Mouse (Mus musculus) G1E (cell line): ENCODE measurements at regions not wholly inside any gene's neighbourhood (a gene's known extent, or its start where the extent isn't known, plus 50 kb on each side); places are given as distances from the start of the nearest gene placed in this dataset.

Experiments
- CTCF ChIP-seq: IDR thresholded peaks from 2 replicates; pipeline ENCODE4 v1.5.1; 2012; ENCODE audit warnings: low read depth, low read length, inconsistent platforms, mixed read lengths
- GATA1 ChIP-seq: IDR thresholded peaks from 2 replicates; pipeline ENCODE4 v1.6.1; 2012; ENCODE audit warnings: borderline replicate concordance, low read length, inconsistent platforms, mixed read lengths
- POLR2AphosphoS5 ChIP-seq: IDR thresholded peaks from 2 replicates; pipeline ENCODE4 v1.6.1; 2012; ENCODE audit warnings: low read depth, low read length, inconsistent platforms; ENCODE audit not compliant: insufficient replicate concordance
- TAL1 ChIP-seq: conservative IDR thresholded peaks from 2 replicates; pipeline ENCODE4 v1.6.1; 2012; ENCODE audit warnings: low read depth, low read length, inconsistent platforms, mixed read lengths

DNA sequence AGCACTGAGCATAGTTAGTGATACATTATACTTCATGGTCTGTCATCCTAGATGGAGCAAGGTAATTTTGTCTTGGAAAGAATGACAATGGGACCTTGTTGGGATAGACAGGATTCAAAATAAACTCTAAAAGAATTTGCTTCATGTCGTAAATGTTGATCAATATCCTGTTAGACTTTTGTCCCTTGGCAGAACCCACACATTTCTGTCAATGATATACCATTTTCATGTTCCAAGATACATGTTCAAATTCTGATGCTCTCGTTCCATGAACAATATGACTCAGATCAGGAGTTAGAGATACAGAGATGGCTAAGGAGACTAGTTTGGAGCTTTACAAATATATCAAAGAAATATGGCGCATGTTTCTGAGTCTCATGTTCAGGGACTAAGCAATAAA is 673.2 kb upstream of the Gpc5 start:
- TF ChIP-seq CTCF (no peak), GATA1 (no peak), POLR2AphosphoS5 (no peak), TAL1 (no peak)
